Mouse (Mus musculus) urinary bladder, postnatal 10 days (tissue): ENCODE data around the gene Zswim1.

Experiments
- DNase-seq: peaks from one replicate; pipeline ENCODE4 v3.0.0; 2022; ENCODE audit warnings: low spot score

Gene Zswim1

DNA sequence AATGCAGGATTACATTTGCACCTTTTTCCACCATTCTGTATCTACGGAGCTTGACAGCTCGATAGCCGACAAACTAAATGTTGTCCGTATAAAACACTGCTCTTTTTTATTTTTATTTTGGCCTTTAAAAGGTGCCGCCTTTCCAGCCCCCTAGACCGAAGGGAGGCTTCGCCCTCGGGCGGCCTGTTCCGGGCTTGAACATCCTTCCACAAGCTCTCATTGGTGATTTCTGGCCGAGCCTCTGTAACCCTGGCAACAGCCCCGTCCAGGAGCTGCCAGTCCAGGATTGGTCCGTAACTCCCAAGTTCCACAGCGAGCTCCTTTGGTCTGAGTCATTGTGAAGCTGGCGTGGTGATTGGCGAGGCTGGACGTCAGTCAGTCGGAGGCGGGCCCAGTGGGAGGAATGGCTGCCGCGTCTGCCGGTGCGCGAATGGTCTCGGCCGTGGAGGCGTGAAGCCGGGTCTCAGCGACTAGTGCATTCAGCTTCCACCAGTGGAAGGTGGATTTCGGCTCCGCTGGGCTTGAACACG is at the start of gene Zswim1:
Gene Zswim1 (plus strand): TSS at position 51 of the 530 bp plus-strand sequence.
- DNase-seq: peak; percentile 100

DNA sequence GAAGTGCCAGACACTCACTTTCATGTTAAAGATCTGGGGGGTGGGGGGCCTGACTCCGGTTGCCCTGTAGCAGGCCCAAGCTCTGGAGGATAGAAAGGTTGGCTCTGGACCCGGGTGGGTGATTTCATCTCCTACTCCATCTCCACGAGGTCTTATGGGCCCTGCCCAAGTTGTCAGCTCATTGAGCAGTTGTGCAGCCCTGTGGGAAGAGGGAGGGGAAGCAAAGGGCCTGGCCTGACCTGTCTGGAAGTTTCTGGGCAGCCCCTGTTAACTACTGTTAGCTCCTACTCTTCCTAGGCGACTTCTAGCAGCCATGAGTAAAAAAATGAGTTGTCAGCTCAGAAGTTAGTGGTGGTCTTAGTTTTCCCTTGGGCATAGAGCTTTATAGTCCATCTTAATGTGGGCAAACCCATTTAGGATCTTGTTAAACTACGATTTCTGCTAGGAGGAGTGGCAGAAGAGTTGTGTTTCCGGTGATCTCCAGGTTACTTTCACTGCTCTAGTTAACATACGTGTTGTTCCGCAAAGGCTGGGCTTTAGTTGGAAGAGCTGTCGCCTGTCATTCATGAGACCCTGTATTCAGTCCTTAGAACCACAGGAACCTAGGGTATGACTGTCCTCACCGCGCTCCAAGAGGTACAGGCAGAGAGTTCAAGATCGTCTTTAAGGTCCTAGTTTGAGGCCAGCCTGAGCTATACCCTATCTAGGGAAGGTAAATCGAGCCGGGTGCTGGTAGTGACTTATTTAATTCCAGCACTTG is 49.1 kb upstream of the Zswim1 start:
- no peak for DNase-seq

DNA sequence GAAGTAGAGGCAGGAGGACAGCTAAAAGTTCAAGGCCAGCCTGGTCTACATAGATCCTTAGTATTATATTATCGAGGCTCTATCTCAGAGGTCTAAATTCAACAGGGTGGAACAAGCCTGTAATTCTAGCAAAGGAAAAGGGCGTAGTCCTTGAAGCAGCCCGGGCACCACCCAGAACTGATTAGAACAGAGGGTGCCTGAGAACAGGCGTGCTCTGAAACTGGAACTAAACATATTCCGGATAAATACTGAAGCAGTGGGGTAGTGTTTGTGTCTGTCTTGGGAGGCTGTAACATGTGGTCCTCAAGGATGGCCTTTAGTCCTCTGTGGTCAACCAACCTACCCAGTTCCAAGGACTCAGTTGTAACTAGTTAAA is 48.5 kb upstream of the Zswim1 start:
- no peak for DNase-seq

DNA sequence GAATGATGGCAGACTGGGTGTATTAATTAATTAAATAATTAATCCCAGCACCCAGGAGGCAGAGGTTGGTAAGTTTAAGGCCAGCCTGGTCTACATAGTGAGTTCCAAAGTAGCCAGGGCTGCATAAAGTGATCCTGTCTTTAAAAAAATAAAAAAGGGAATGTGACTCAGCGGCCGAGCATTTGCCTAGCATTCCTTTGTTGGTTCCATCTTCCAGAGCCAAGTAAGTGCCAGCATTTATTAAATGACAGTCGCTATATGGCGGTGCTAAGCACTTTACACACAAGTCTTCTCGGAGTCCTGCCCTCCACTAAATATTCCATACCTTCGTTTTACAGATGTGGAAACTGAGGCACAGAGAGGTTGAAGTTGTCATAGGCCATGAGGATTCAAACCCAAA is 46.4 kb upstream of the Zswim1 start:
- DNase-seq: no peak

DNA sequence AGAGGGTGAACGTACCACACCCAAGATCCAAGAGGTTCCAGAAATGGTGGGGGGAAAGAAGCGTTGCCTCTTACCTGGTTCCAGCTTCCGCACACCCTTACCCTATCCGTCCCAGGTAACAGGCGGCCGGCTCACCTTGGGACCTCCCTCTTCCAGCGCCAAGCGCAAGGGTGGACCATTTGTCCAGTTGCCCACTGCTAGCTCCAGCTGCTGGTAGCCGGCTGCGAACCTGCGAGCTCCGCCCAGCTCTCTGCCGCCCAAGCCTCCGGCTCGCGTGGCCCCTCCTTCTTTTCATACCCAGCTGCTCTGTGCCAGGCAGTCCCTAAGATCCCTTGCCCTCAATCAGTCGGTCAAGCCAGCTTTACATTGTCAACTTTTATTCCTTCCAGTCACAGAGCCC is 45.7 kb upstream of the Zswim1 start:
- DNase-seq: no peak

DNA sequence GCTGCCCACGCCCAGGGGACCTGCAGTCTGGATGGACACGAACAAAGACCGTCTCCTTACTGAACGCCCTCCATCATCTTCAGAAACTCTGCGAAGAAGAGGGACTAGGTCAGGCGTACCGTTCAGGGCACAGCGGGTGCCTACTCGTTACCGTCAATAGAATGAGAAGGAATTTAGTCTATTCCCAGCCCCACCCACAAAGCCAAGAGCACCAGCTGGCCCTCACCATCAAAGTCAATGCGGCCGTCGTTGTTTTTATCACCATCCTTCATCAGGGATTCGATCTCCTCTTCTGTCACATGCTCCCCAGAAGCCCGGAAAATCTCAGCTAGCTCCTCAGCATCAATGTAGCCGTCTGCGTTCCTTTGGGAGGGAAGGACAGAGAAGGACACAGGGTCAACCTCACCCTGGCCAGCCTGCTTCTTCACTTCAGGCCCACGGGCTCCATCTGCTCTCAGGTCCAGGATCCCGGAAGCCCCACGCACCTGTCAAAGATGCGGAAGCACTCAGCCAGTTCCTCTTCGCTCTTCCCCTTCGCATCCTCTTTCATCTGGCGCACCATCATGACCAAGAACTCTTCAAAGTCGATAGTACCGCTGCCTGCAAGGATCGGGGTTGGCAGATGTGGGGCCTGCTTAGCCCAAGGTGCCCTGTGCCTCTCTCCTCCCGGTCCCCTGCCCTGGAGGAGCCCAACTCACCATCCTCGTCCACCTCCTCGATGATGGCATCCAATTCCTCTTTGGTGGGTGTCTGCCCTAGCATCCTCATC is 45.1 kb upstream of the Zswim1 start:
- DNase-seq: no peak

DNA sequence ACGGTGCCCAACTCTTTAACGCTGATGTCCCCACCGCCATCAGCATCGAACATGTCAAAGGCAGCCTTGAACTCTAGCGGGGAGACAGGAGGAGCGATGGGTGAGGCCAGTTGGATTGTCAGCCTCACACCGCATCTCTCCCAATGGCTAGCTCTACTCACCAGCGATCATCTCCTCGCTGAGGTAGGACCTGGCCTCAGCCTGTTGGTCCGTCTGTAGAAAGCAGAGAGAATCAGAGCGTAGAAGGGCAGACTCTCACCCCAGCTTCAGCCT is 44.5 kb upstream of the Zswim1 start:
- no peak for DNase-seq

DNA sequence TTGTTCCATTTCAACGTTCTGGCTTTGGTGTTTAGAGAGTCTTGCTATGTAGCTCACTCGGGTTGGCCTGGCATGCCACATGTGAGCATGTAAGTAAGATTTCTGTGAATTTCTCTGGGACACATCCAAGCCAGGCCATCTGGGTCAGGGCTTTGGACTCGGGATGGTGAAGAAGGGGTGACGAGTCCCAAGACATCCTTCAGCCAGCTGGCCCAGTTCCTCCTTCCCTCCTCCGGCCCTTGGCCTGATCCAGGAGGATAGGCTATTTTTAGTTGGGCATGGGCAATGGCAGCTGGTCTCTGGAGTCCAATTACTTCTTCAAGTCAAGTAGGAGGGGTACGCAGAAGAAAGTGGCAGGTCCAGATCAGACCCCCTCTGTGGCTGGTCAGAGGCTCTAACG is 43.7 kb upstream of the Zswim1 start:
- no peak for DNase-seq

DNA sequence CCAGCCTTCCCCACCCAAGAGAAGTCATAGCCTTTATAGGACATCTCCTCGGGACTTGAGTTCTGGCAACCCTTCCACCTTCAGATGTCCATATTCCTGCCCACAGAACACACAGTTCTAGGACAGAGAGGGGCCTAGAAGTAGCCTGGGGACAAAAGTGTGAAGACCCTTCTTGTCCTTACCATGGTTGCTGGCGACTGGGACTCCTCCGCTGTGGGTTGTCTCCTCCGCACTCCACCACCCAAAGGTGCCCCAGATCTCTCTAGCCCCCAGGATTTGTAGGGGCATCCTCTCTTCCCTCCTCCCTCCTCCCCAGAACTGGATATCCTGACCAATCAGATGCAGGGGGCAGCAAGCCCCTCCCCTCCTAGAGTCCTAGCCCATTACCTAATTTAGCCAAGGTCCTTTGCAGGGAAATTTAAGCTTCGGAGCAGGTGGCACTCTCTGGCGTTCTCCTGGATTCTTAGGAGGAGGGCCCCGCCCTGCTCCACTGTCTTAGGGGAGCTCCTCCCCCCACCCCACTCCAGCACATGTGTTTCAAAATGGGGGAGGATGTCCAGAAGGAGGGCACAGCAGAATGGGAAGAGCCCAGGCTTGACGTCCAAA is 42.9 kb upstream of the Zswim1 start, which contains the start of gene Tnnc2:
Gene Tnnc2 (minus strand): TSS at position 487 of the 606 bp plus-strand sequence.
- no peak for DNase-seq

DNA sequence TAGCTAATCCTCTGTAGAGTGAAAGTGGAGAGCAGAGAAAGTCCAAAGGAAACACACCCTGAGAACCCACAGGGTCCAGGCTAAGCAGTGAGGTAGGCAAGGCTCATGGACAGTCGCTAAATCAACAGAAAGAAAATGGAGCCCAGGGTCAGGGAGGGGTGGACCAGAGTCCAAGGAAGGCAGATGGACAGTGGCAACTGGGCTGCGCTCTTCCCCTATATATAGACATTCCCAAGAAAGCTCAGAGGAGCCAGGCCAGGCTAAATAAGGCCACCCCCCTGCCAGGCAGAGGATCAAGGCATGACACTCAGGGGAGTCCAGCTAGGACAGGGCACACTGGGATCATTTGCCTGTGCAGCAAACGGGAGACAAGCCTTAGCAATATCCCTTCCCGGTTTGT is 40.6 kb upstream of the Zswim1 start:
- no peak for DNase-seq

DNA sequence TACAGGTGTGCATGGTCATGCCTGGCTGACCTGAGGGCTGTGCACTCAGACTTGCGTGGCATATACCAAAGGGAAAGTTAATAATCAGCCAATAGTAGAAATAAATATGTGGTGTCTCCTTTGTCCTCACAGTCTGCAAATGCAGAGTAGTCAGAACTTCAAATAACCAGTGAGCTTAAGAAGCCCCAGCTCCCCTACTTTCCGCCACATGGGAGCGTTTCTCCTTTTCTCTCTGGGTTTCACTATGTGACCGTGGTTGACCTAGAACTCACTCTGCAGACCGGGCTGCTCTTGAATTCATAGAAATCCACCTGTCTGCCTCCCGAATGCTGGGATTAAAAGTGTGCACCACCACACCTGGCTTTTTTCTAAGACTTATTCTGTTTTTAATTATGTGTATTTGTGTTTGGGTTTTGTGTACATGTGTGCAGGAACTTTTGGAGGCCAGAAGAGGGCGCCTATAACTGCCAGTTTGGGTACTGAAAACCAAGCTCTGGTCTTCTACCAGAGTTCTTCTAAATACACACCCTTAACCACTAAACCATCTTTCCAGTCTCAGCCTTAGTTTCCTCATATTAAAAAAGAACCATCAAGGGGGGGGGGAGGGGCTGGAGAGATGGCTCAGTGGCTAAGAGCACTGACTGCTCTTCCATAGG is 38.4 kb upstream of the Zswim1 start:
- no peak for DNase-seq

DNA sequence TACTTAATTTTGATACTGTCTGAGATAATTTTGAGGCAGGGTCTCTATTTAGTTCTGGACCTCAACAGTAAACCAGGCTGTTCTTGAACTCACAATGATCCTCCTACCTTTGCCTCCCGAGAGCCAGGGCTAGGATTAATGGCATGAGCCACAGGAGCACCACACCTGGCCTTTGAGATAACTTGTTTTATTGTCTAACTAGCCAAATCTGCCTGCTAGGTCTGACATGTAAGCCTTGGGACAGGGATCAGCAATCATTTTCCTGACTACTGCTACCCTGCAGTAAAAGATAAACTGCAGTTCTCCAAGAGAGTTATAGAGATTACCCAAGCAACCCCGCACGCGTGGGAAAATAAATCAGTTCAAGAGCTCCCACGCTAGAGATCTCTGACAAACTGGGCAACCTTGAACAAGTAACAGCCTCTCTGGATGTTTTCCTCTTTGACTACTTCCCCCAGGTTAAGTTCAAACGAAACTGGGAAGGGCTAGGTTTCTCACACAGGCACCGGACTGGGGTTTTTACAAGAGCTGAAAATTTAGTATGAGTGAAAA is 37.5 kb upstream of the Zswim1 start:
- no peak for DNase-seq

DNA sequence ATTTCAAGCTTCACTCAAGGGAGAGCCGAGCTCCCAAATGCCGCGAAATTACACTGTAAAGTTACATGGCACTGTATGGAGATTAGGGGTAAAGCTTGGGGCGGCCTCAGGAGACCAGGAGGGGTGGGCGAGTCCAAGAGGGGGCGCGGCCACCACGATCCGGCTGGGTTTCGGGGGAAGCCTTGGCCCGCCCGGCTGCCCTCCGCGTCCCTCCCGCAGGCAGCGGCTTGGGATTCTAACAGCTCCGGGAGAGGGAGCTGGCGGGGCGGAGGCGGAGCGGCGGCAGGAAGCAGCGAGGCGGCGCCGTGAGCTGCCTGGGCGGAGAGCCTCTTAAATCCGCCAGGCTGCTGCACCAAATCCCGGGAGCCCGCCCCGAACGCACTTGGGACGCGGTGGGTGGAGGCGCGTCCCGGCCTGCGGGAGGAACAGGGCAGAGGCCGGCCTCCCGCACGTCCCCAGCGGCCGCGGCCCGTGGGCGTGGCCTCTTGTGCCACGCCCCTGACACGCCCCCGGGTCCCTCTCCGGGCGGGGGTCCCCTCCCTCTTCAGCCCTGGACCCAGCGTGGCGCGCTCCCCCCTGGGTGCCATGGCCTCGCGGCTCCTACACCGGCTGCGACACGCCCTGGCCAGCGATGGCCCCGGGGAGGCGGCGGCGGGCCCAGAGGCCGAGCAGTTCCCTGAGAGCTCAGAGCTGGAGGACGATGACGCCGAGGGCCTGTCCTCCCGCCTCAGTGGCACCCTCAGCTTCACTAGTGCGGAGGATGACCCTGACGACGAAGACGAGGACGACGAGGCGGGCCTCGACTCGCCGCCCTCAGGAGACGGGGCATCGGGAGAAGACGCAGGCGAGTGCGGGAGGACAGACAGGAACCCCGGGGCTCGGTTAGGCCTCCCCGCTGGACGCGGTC is 36.8 kb upstream of the Zswim1 start, which contains the start of gene Snx21:
Gene Snx21 (plus strand): TSS at position 343 of the 907 bp plus-strand sequence.
- peak; percentile 68 for DNase-seq

DNA sequence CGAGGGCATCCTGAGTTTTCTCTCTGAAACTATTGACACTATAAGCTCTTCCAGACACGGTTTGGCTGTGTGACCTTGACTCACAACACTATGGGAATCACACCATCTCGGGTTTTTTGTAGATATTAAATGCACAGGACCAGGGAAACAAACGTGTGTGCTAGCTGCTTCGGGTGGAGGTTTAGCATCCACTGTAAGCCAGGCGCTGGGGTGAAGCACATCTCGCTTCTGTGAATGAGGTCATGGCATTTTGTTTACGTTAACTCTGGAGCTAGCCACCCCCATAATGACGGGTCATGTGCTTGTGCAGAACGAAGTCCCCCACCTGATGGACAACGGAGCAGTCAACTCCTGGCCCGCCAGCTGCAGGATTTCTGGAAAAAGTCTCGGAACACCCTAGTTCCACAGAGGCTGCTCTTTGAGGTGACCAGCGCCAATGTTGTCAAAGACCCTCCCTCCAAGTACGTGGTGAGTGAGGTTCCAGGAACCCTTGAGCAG is 36.0 kb upstream of the Zswim1 start:
- DNase-seq: no peak

DNA sequence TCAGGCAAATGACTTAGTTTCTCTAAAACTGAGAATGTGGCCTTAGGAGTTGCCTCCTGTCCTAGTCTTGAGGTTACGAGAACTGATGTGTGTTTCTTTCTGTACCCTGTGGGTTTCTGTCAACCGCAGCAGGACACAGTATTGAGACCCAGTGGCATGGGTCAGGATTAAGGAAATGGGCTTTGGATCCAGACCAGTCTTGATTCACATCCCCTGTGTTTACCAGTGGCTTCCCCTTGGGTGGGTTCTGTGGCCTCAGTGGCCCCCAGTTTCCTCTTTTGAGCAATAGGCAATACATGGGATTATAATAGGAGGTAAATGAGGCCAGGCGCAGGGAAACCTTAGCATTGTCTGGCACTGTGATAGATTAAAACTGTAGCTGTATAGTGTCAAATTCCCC is 35.5 kb upstream of the Zswim1 start:
- DNase-seq: no peak

DNA sequence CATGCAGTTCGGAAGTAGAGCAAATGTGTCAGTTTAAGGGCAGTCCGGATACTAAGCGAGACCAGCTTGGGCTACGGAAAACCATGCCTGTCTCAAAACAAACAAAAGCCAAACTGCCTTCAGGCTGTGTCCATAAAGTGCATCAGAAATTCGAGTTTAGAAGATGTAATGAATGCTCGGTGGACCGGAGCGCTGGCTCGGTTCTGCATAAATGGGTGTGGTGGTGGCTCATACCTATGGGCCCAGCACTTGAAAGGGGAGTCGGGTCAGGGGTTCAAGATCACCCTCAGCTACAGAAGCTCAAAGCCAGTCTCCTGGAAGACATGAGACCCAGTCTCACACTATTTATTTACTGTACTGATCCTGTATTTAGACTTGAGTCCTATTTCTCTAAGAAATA is 34.7 kb upstream of the Zswim1 start:
- no peak for DNase-seq

DNA sequence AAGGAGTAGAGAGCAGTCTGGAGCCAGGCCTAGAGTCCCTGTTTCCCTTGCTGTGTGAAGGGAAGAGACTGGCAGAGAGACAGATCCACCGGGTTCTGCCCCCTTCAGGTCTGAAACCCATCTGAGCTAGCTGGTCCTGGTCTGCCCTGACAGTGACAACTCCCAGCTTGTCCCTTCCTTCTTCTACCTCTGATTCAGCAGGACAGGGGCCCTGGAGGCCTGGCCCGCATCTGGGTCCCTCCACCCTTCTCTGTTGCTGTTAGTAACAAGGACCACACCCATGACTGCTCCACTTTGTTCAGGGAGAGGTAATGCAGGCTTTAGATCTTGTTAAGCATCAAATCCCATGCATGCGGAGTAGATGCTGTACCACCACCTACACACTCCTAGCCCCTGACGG is 34.1 kb upstream of the Zswim1 start:
- no peak for DNase-seq

DNA sequence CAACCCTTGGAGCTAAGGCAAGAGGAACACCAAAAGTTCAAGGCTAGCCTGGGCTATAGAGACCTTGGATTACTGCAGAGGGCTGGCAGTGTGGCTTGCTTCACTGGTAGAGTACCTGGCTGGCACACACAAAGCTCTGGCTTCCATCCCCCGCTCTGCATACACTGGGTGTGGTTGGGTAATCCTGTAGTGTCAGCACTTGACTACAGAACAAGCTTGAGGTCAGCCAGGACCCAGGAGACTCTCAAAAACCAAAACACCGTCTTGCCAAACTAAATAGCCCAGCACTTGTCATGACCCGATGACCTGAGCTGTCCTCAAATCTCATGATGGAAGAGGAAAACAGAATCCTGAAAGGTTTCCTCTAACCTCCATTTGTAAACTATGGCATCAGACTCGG is 32.0 kb upstream of the Zswim1 start:
- DNase-seq: no peak

DNA sequence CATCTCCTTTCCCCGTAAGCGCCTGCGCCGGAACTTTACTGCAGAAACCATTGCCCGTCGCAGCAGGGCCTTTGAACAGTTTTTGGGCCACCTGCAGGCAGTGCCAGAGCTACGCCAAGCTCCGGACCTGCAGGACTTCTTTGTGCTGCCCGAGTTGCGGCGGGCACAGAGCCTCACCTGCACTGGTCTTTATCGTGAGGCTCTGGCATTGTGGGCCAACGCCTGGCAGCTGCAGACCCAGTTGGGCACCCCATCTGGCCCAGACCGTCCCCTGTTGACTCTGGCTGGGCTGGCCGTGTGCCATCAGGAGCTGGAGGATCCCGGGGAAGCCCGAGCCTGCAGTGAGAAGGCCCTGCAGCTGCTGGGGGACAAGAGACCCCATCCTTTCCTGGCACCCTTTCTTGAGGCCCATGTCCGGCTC is 30.6 kb upstream of the Zswim1 start:
- no peak for DNase-seq

DNA sequence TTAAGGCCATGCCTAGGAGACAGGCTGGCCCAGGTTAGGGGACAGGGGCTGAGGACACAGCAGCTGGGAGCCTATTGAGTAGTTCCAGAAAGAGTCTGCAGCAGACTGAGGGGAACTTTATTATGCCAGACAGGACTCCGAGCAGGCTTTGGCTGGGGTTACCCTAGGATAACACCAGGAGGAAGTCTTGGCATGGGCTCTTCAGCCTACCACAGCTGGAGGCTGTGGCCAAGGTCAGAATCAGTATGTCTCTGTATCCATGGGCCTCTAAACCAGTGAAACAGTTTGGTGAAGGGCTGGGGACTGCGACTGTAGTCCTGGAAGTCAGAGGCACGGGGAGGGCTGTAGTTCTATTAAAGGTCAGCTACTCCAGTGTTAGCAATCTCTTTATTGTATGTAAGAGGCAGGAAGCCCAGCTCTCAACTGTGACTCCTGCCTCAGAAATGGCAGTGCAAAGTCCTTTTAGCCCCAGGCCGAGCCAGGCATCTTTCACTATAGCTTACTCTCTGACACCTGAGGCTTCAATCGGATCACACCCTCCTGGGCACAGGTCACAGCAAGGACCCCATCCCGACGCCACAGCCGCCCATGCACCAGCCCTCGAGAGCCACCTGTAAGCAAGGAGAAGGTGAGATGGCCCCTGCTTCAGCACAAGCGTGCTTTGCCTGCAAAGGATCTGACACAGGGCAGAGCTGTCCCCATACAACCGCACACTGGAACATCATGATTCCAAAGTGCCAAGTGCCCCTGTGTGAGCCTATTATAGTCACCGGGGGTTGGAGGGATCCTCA is 29.9 kb upstream of the Zswim1 start:
- no peak for DNase-seq
